Mouse (Mus musculus) liver, adult 2 months (tissue): Measurements from ENCODE around the gene Spc24. TPM values are rescaled to one million over a fixed set of nuclear protein-coding genes. Genes with fewer than 3 reads are reported as not detected.

Experiments used
- DNase-seq: peaks from one replicate; pipeline ENCODE4 v3.0.0-alpha.2; 2011; ENCODE audit warnings: low read depth, low spot score; ENCODE audit errors: extremely low read depth
- H3K27ac ChIP-seq: fragments of 200-500 bp; replicated peaks from 2 replicates; pipeline ENCODE4 v1.5.1; 2012; ENCODE audit warnings: low read depth, mild to moderate bottlenecking, control low read depth, inconsistent platforms, low read length; ENCODE audit not compliant: insufficient read depth
- H3K27me3 ChIP-seq: fragments of 200-500 bp; 2 replicates; pipeline ENCODE4 v1.6.1; 2012; ENCODE audit warnings: mild to moderate bottlenecking, moderate library complexity, low read length, inconsistent platforms; ENCODE audit not compliant: control insufficient read depth, insufficient read depth
- H3K36me3 ChIP-seq: fragments of 200-500 bp; 2 replicates; pipeline ENCODE4 v1.6.1; 2012; ENCODE audit warnings: low read length, inconsistent platforms; ENCODE audit not compliant: control insufficient read depth, insufficient read depth
- H3K4me1 ChIP-seq: fragments of 200-500 bp; 2 replicates; pipeline ENCODE4 v1.6.1; 2011; ENCODE audit warnings: low read length; ENCODE audit not compliant: control insufficient read depth, insufficient read depth
- H3K4me3 ChIP-seq: fragments of 200-500 bp; 2 replicates; pipeline ENCODE4 v1.5.1; 2011; ENCODE audit warnings: low read depth, mild to moderate bottlenecking, control low read depth, low read length, moderate library complexity; ENCODE audit not compliant: insufficient read depth
- H3K79me2 ChIP-seq: fragments of 200-500 bp; 2 replicates; pipeline ENCODE4 v1.6.1; 2012; ENCODE audit warnings: inconsistent platforms, mild to moderate bottlenecking, low read length, moderate library complexity; ENCODE audit not compliant: control insufficient read depth, insufficient read depth
- H3K9ac ChIP-seq: fragments of 200-500 bp; 2 replicates; pipeline ENCODE4 v1.6.1; 2012; ENCODE audit warnings: low read depth, mild to moderate bottlenecking, control low read depth, inconsistent platforms, low read length
- CTCF ChIP-seq: fragments of 200-500 bp; IDR thresholded peaks from 2 replicates; pipeline ENCODE4 v1.5.1; 2011; ENCODE audit warnings: low read depth, low read length, control low read depth
- POLR2A ChIP-seq: fragments of 200-500 bp; IDR thresholded peaks from 2 replicates; pipeline ENCODE4 v1.6.1; 2011; ENCODE audit warnings: low read length, control low read depth; ENCODE audit not compliant: insufficient read depth; ENCODE audit errors: extremely low read depth
- WGBS: fragments of 180-500 bp; shearing (Covaris S2); methylation state at CpG from one replicate; pipeline ENCODE4 v1.1.7; 2018; 5-methylcytosine and 5-hydroxymethylcytosine counted together
- polyA plus RNA-seq: library from polyadenylated mRNA; depleted of rRNA; stranded (reverse); fragments of >200 nt; gene quantifications from 2 replicates; pipeline ENCODE4 v1.2.3, GENCODE M21; 2012
- total RNA-seq: library from RNA; depleted of rRNA; stranded (reverse); fragments of >200 nt; gene quantifications from 2 replicates; pipeline ENCODE4 v1.2.3, GENCODE M21; 2014

The Spc24 gene
- total and polyA plus RNA-seq, 2 experiments, result 11.6 to 15.3 TPM

- DNase-seq, result no peak
- no peaks in the 10 kb centered on the region for H3K27me3 ChIP-seq
- no peak overlapping the region for H3K4me3 ChIP-seq
- 82% methylated on average over 3 of the region's 3 CpGs for WGBS
- TF ChIP-seq CTCF, result no peak
- TF ChIP-seq POLR2A, result no peak
- no peak overlapping the region for H3K27ac ChIP-seq
- H3K4me1 ChIP-seq, result peaks cover 14% of the 10 kb centered on the region
- no peaks in the 10 kb centered on the region for H3K79me2 ChIP-seq
- no peak overlapping the region for H3K9ac ChIP-seq
- peaks cover 35% of the 10 kb centered on the region for H3K36me3 ChIP-seq
These were observed 9.7 kb downstream of the Spc24 start for GRCm38 (mm10) chr9:21750370-21750769.

DNA sequence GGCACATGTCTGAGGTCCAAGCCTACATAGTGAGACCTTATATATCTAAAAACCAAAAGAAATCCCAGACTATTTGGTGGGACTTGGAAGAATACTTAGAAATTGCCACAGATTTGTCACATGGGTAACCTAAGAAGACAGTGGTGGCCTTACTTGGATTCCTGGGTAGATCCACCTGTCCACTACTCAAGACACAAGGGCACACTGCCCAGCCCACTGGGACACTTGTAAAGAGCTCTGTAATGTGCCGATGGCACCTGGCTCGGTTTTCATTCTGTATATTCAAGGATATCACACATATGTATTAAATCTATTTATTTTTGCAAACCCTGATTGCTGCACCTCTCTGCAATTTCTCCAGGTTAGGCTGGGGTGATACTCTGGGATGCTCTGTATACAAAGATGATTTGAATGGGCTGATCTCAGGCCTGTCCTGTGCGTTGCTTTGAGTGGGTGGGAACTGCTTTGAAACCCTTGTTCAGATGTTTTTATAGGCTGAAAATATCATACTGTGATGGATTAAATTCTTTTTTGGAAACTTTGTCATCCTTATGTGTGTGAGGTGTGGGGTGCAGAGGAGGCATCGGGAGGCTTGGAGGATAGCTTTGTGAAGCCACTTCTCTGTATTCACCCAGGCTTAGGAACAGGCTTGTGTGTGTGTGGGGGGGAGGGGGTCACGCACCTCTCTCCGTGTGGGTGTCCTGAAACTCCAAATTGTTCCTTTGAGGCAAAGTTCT lies 10.6 kb downstream of the Spc24 start:
- no peak overlapping the region for H3K9ac ChIP-seq
- WGBS, result 80% methylated on average over 6 of the region's 6 CpGs
- no peak for TF ChIP-seq CTCF
- no peak for TF ChIP-seq POLR2A
- no peak overlapping the region for H3K27ac ChIP-seq
- no peaks in the 10 kb centered on the region for H3K79me2 ChIP-seq
- no peaks in the 10 kb centered on the region for H3K27me3 ChIP-seq
- DNase-seq, result no peak
- no peak overlapping the region for H3K4me3 ChIP-seq
- H3K4me1 ChIP-seq, result peaks cover 12% of the 10 kb centered on the region
- peaks cover 43% of the 10 kb centered on the region for H3K36me3 ChIP-seq

- DNase-seq, result no peak
These were observed 11.6 kb downstream of the Spc24 start for GRCm38 (mm10) chr9:21748491-21748890.

GRCm38 (mm10) chr9:21748033-21748432 lies 12.1 kb downstream of the Spc24 start:
- no peak for TF ChIP-seq POLR2A
- TF ChIP-seq CTCF, result no peak
- Histone ChIP-seq H3K27me3 (no peaks in the 10 kb centered on the region), H3K79me2 (no peaks in the 10 kb centered on the region), H3K4me3 (no peak overlapping the region), H3K4me1 (peaks cover 2% of the 10 kb centered on the region; the same call in 1 of the 2 replicates), H3K36me3 (peaks cover 54% of the 10 kb centered on the region), H3K27ac (no peak overlapping the region), H3K9ac (no peak overlapping the region)
- DNase-seq, result peak; percentile 56
- 23% methylated on average over 7 of the region's 7 CpGs for WGBS

More at GRCm38 (mm10) chr9:21748491-21748890, 11.6 kb downstream of the Spc24 start:
- no peak overlapping the region for H3K27ac ChIP-seq
- no peak overlapping the region for H3K4me3 ChIP-seq
- H3K36me3 ChIP-seq, result peaks cover 53% of the 10 kb centered on the region
- H3K4me1 ChIP-seq, result peaks cover 5% of the 10 kb centered on the region; the same call in 1 of the 2 replicates
- no peak overlapping the region for H3K9ac ChIP-seq
- TF ChIP-seq CTCF, result no peak
- no peaks in the 10 kb centered on the region for H3K79me2 ChIP-seq
- whole genome bisulfite sequencing, result 57% methylated on average over 10 of the region's 10 CpGs
- H3K27me3 ChIP-seq, result no peaks in the 10 kb centered on the region

GRCm38 (mm10) chr9:21747238-21747774 lies 12.8 kb downstream of the Spc24 start:
- DNase-seq, result no peak
- Histone ChIP-seq H3K9ac (no peak overlapping the region), H3K27me3 (no peaks in the 10 kb centered on the region), H3K79me2 (no peaks in the 10 kb centered on the region), H3K4me1 (no peaks in the 10 kb centered on the region), H3K4me3 (no peak overlapping the region), H3K36me3 (peaks cover 61% of the 10 kb centered on the region), H3K27ac (no peak overlapping the region)
- TF ChIP-seq CTCF (no peak), POLR2A (no peak)
- WGBS, result 93% methylated on average over 3 of the region's 3 CpGs

DNA sequence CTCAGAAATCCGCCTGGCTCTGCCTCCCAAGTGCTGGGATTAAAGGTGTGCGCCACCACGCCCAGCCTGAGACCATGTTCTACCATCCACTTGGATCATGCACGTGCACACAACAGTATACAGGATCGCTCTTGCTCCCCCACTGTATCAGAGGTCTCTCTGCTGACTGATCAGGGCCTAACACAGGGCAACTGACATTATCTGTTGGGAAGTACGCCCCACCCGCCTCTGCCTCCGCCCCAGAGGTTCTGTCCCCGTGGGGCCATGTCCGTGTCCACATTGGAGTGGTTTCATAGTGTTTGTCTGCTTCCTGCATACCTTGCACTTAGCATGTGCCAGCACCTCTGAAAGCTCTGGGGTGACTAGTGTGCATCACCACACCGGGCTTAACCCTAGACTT lies 18.6 kb downstream of the Spc24 start:
- Histone ChIP-seq H3K79me2 (peaks cover 6% of the 10 kb centered on the region; the same call in 1 of the 2 replicates), H3K4me3 (no peak overlapping the region), H3K27ac (no peak overlapping the region), H3K9ac (no peak overlapping the region), H3K27me3 (no peaks in the 10 kb centered on the region), H3K36me3 (peaks cover 83% of the 10 kb centered on the region), H3K4me1 (peaks cover 6% of the 10 kb centered on the region; the same call in 1 of the 2 replicates)
- no peak for DNase-seq
- 92% methylated on average over 11 of the region's 11 CpGs for WGBS
- no peak for TF ChIP-seq CTCF
- no peak for TF ChIP-seq POLR2A
